Mouse (Mus musculus) ES-Bruce4 (cell line): ENCODE measurements around the gene Best1.

Experiments
- CTCF ChIP-seq: IDR thresholded peaks from one replicate; pipeline ENCODE4 v1.8.1; 2011; ENCODE audit warnings: low read depth, low read length
- EP300 ChIP-seq: IDR thresholded peaks from 2 replicates; pipeline ENCODE4 v1.6.1; 2011; ENCODE audit warnings: low read depth, low read length; ENCODE audit not compliant: insufficient read depth
- POLR2A ChIP-seq: IDR thresholded peaks from one replicate; pipeline ENCODE4 v1.8.1; 2011; ENCODE audit warnings: low read length; ENCODE audit not compliant: insufficient read depth

DNA sequence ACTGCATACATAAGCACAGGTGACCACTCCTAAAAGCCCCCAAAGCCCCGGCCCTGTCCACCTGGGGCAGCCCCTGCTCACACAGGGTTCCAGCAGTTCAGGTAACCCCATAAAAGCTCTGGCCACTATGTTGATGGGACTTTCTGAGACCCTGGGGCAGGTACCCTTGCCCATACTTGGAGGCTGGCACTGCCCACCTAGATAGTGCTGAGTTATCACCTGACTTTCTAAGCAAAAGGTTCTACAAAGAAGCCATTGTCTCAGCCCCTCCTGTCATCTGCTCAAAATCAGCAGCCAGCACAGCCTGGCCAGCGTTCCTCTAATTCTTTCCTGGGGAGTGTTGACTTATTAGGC is 3.4 kb downstream of the Best1 start:
- TF ChIP-seq CTCF (no peak), POLR2A (no peak), EP300 (no peak)
